Mouse (Mus musculus) hindbrain, embryonic 10.5 days (tissue): Measurements from ENCODE around the gene Tbcel. TPM values are rescaled to one million over a fixed set of nuclear protein-coding genes. Genes with fewer than 3 reads are reported as not detected.

Experiments used
- DNase-seq: peaks from one replicate; pipeline ENCODE4 v3.0.0-alpha.2; 2017; ENCODE audit warnings: low spot score
- H3K27ac ChIP-seq: fragments of 300-500 bp; sonication (generic); 2 replicates; pipeline ENCODE4 v1.5.1; 2016; ENCODE audit warnings: mild to moderate bottlenecking, moderate library complexity
- H3K27me3 ChIP-seq: fragments of 300-500 bp; sonication (generic); 2 replicates; pipeline ENCODE4 v1.6.1; 2016; ENCODE audit warnings: mild to moderate bottlenecking; ENCODE audit not compliant: poor library complexity, insufficient read depth, severe bottlenecking
- H3K36me3 ChIP-seq: fragments of 300-500 bp; sonication (generic); 2 replicates; pipeline ENCODE4 v1.6.1; 2016; ENCODE audit warnings: mild to moderate bottlenecking, moderate library complexity
- H3K4me1 ChIP-seq: fragments of 300-500 bp; sonication (generic); replicated peaks from 2 replicates; pipeline ENCODE4 v1.6.1; 2016; ENCODE audit warnings: mild to moderate bottlenecking
- H3K4me3 ChIP-seq: fragments of 300-500 bp; sonication (generic); 2 replicates; pipeline ENCODE4 v1.5.1; 2016; ENCODE audit warnings: mild to moderate bottlenecking, moderate library complexity
- H3K9me3 ChIP-seq: fragments of 300-500 bp; sonication (generic); 2 replicates; pipeline ENCODE4 v1.6.1; 2016; ENCODE audit warnings: mild to moderate bottlenecking, moderate library complexity
- WGBS: fragments of 180-500 bp; shearing (Covaris S2); methylation state at CpG from one replicate; pipeline ENCODE4 v1.1.7; 2016; 5-methylcytosine and 5-hydroxymethylcytosine counted together
- polyA plus RNA-seq: library from polyadenylated mRNA; unstranded; fragments of >200 nt; fragmentation: Nextera tagmentation; extraction: Ambion mirVana; gene quantifications from 2 replicates; pipeline ENCODE4 v1.2.1, GENCODE M21; 2016

Gene Tbcel
- polyA plus RNA-seq, 1 experiment from 2014 or later: 3.3 TPM

- Histone ChIP-seq H3K9me3 (no peaks in the 10 kb centered on the region), H3K4me1 (peaks cover 8% of the 10 kb centered on the region), H3K36me3 (no peaks in the 10 kb centered on the region), H3K27ac (no peak overlapping the region), H3K4me3 (no peak overlapping the region), H3K27me3 (no peaks in the 10 kb centered on the region)
- WGBS: 83% methylated on average over 7 of the region's 7 CpGs
- no peak for DNase-seq
These were observed 626 bp upstream of the Tbcel start for GRCm38 (mm10) chr9:42508235-42508634.

DNA sequence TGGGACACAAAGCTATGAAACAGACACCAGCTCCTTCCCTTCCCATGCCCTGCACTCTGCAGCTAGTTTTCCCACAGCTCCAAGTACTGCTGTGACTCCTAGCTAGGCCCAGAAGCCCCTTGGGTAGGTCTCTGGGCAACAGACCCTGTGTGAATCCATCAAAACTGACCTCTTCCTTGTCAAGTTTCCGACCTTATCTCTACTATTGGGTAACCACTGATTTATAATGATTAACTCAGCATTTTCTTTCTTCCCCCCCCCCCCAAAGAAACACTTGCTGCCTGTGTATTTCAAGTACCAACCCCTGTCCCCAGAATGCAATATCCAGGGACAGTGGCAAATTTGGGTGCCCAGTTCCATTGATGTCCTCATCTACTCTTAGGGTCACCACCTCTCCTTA is 587 bp downstream of the Tbcel start:
- 68% methylated on average over 1 of the region's 1 CpGs for WGBS

DNA sequence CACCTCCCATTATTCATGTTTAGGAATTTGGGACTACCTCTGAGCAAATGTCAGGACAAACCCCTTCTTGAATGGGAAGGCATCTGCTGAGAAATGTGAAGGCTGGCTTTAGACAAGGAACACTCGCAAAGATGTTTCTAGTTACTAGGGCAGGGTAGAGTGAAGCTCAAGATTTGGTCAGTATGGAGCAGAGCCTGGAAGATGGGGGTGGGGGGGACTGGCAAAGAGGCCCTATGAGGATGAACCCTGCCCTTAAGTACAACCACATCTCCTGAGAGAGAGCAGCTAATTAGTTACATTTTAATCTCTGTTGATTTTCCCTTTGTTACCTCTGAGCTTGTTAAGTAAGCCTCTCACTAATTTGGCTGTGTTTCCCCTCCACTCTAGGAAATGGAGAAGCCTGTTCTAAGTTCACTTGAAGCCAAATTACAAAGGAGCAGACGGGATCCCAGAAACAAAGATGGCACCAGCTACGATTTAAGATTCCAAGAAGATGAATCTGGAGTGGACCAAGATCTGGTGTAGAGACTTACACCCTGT is 2.6 kb downstream of the Tbcel start:
- 83% methylated on average over 3 of the region's 3 CpGs for WGBS
- Histone ChIP-seq H3K9me3 (no peaks in the 10 kb centered on the region), H3K27ac (no peak overlapping the region), H3K27me3 (no peaks in the 10 kb centered on the region), H3K4me1 (0 out of 2 replicates have a peak, but pooled peaks cover 3% of the 10 kb centered on the region), H3K36me3 (no peaks in the 10 kb centered on the region), H3K4me3 (no peak overlapping the region)
- DNase-seq: no peak

More for the DNA sequence above, 587 bp downstream of the Tbcel start:
- DNase-seq: no peak
- no peaks in the 10 kb centered on the region for H3K27me3 ChIP-seq
- H3K36me3 ChIP-seq: no peaks in the 10 kb centered on the region
- H3K27ac ChIP-seq: no peak overlapping the region
- H3K9me3 ChIP-seq: no peaks in the 10 kb centered on the region
- H3K4me3 ChIP-seq: no peak overlapping the region
- 0 out of 2 replicates have a peak, but pooled peaks cover 3% of the 10 kb centered on the region for H3K4me1 ChIP-seq

GRCm38 (mm10) chr9:42504559-42504958 is 3.0 kb downstream of the Tbcel start:
- DNase-seq: no peak
- no peak overlapping the region for H3K27ac ChIP-seq
- H3K9me3 ChIP-seq: no peaks in the 10 kb centered on the region
- H3K4me1 ChIP-seq: 0 out of 2 replicates have a peak, but pooled peaks cover 3% of the 10 kb centered on the region
- 82% methylated on average over 11 of the region's 11 CpGs for WGBS
- H3K27me3 ChIP-seq: no peaks in the 10 kb centered on the region
- H3K36me3 ChIP-seq: no peaks in the 10 kb centered on the region
- H3K4me3 ChIP-seq: no peak overlapping the region

DNA sequence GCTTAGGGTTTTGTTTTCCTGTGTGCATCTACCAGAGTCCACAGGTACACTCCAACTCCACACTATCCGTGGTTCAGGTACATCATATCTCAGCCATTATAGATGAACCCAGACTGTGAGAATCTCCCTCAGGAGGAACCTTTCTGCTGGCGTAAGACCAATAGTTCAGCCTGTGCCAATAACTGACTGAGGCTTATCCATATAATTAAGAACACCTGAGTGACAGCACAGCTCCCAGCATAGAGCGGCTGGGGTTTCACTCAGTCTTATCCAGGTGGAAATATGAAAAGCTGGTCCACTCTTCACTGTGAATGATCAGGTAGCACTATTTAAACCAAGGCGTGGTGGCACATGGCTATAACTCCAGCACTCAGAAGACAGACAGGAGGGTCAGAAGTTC is 3.9 kb downstream of the Tbcel start:
- no peak overlapping the region for H3K4me3 ChIP-seq
- no peaks in the 10 kb centered on the region for H3K9me3 ChIP-seq
- H3K36me3 ChIP-seq: no peaks in the 10 kb centered on the region
- H3K27ac ChIP-seq: no peak overlapping the region
- DNase-seq: no peak
- H3K4me1 ChIP-seq: 0 out of 2 replicates have a peak, but pooled peaks cover 3% of the 10 kb centered on the region
- 83% methylated on average over 4 of the region's 4 CpGs for WGBS
- H3K27me3 ChIP-seq: no peaks in the 10 kb centered on the region

DNA sequence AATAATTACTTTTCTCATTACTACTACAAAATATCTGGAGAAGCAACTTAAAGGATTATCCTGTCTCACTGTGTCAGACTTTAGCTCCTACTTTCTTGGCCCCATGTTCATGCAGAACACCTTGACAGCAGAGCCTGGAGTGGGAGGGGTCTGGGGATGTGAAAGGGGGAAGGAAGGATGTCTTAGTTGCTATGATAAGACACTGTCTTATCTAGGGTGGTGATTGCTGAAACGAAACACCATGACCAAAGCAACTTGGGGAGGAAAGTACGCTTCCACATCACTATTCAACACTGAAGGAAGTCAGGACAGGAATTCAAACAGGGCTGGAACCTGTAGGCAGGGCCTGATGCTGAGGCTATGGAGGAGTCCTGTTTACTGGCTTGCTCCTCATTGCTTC is 11.3 kb downstream of the Tbcel start:
- H3K9me3 ChIP-seq: peaks cover 7% of the 10 kb centered on the region
- DNase-seq: no peak
- 85% methylated on average over 2 of the region's 2 CpGs for WGBS
- 0 out of 2 replicates have a peak, but pooled peaks cover 2% of the 10 kb centered on the region for H3K4me1 ChIP-seq
- no peaks in the 10 kb centered on the region for H3K27me3 ChIP-seq
- no peaks in the 10 kb centered on the region for H3K36me3 ChIP-seq
- H3K27ac ChIP-seq: no peak overlapping the region
- no peak overlapping the region for H3K4me3 ChIP-seq

GRCm38 (mm10) chr9:42491780-42492179 is 15.8 kb downstream of the Tbcel start:
- 0 out of 2 replicates have a peak, but pooled peaks cover 3% of the 10 kb centered on the region for H3K4me1 ChIP-seq
- DNase-seq: no peak
- no peak overlapping the region for H3K27ac ChIP-seq
- H3K4me3 ChIP-seq: no peak overlapping the region
- 89% methylated on average over 9 of the region's 9 CpGs for WGBS
- H3K36me3 ChIP-seq: no peaks in the 10 kb centered on the region
- no peaks in the 10 kb centered on the region for H3K27me3 ChIP-seq
- peaks cover 6% of the 10 kb centered on the region for H3K9me3 ChIP-seq

DNA sequence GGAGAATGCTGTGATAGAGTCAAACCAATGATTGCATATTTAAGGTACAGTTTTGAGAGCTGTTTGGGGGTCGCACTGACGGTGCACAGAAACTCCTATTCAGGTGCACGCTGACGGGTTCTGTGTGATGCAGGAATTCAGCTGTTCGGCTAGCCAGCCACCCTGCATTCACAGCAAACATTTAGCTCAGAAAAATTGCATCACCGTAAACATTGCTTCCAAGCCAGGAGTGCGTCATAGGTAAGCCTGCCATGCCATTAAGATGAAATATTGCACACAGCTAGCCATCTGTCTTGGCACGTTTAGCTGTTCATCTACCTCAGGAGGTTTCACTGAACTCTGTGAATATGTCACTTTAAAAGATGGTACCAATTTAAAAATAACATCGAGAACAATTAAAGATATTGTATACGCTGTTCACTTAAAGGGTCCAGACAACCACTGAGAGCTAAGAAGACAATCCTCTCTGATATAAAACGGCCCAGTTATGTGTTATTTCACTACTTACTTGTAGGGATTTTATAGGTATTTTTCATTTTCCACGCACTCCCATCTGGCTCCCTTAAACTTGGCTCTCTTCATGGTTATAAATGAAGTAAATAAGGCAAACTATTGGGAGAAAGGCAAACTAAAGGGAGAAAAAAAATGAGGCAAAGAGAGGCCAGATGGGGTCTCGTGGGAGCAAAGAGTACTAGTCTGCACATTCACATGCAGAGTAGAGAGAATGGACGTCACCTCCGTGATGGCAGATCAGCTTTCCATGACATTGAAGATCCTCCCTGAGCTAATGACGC is 16.8 kb downstream of the Tbcel start:
- H3K27ac ChIP-seq: no peak overlapping the region
- H3K4me3 ChIP-seq: no peak overlapping the region
- no peaks in the 10 kb centered on the region for H3K9me3 ChIP-seq
- H3K4me1 ChIP-seq: 0 out of 2 replicates have a peak, but pooled peaks cover 3% of the 10 kb centered on the region
- WGBS: 82% methylated on average over 16 of the region's 16 CpGs
- no peaks in the 10 kb centered on the region for H3K36me3 ChIP-seq
- DNase-seq: no peak
- no peaks in the 10 kb centered on the region for H3K27me3 ChIP-seq

GRCm38 (mm10) chr9:42488071-42488470 is 19.5 kb downstream of the Tbcel start:
- WGBS: 92% methylated on average over 1 of the region's 1 CpGs
- H3K36me3 ChIP-seq: no peaks in the 10 kb centered on the region
- peaks cover 9% of the 10 kb centered on the region; the same call in 1 of the 2 replicates for H3K4me1 ChIP-seq
- no peak for DNase-seq
- no peak overlapping the region for H3K27ac ChIP-seq
- no peak overlapping the region for H3K4me3 ChIP-seq
- H3K27me3 ChIP-seq: no peaks in the 10 kb centered on the region
- no peaks in the 10 kb centered on the region for H3K9me3 ChIP-seq

DNA sequence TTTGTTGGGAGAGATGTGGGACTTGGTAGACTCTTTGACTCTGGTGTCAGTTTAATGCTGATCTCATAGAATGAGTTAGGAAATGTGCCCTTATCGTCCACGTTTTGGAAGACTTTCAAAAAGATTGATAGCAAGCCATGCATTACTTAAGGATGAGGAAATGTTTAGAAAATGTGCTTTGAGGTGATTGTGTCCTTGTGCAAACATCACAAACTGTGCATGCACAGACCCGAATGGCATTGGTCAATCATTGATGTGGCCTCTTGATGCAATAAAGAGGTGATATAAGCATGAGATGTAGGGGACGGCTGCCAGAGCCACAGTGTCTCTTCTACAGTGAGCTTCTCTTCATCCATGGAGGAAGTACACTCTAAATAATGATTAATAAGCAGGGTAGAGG is 20.7 kb downstream of the Tbcel start:
- WGBS: 80% methylated on average over 4 of the region's 4 CpGs
- Histone ChIP-seq H3K36me3 (no peaks in the 10 kb centered on the region), H3K9me3 (no peaks in the 10 kb centered on the region), H3K4me3 (no peak overlapping the region), H3K4me1 (peaks cover 9% of the 10 kb centered on the region; the same call in 1 of the 2 replicates), H3K27ac (no peak overlapping the region), H3K27me3 (no peaks in the 10 kb centered on the region)
- no peak for DNase-seq

DNA sequence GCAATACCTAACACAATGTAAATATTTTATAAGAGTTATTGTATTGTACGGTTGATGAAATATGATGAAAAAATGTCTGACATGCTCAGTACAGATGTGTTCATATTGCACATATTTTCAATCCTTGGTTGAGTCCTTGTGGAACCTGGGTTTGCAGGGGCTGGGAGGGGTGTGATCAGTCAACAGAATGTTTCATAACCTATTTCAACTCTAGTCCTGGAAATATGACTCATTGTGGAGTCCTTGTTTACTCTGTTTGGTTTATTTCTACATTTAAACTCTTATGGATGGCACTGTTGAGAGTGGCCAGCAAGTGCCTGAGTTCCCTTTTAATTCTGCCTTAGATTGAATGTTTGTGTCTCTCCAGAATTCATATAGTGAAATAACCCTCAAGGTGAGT is 22.9 kb downstream of the Tbcel start:
- Histone ChIP-seq H3K4me3 (no peak overlapping the region), H3K9me3 (no peaks in the 10 kb centered on the region), H3K36me3 (no peaks in the 10 kb centered on the region), H3K4me1 (peaks cover 6% of the 10 kb centered on the region; the same call in 1 of the 2 replicates), H3K27me3 (no peaks in the 10 kb centered on the region), H3K27ac (no peak overlapping the region)
- DNase-seq: no peak
- WGBS: 97% methylated on average over 1 of the region's 1 CpGs

- Histone ChIP-seq H3K9me3 (no peaks in the 10 kb centered on the region), H3K36me3 (no peaks in the 10 kb centered on the region), H3K27me3 (no peaks in the 10 kb centered on the region), H3K27ac (no peak overlapping the region), H3K4me1 (peaks cover 6% of the 10 kb centered on the region; the same call in 1 of the 2 replicates), H3K4me3 (no peak overlapping the region)
- 86% methylated on average over 1 of the region's 1 CpGs for WGBS
- no peak for DNase-seq
These were observed 24.7 kb downstream of the Tbcel start for GRCm38 (mm10) chr9:42482944-42483343.

DNA sequence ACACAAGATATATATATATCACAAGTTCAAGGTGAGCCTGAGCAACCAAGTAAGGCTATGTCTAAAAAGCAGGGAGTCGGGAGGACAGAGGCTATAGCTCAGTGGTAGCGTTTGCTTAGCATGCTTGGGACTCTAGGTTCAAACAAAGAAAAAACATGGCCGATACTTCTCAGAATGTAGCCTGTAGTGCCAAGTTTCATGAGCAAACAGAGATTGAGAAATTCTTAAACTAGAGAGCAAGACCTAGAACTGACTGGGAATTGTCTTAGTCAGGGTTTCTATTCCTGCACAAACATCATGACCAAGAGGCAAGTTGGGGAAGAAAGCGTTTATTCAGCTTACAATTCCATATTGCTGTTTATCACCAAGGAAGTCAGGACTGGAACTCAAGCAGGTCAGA is 31.4 kb downstream of the Tbcel start:
- H3K27me3 ChIP-seq: no peaks in the 10 kb centered on the region
- no peaks in the 10 kb centered on the region for H3K36me3 ChIP-seq
- WGBS: 84% methylated on average over 4 of the region's 4 CpGs
- H3K9me3 ChIP-seq: no peaks in the 10 kb centered on the region
- H3K4me1 ChIP-seq: peaks cover 9% of the 10 kb centered on the region
- DNase-seq: no peak
- H3K4me3 ChIP-seq: no peak overlapping the region
- no peak overlapping the region for H3K27ac ChIP-seq
